Mouse (Mus musculus): ENCODE data around the gene Elovl3. TPM values are rescaled to one million over a fixed set of nuclear protein-coding genes. Genes with fewer than 3 reads are reported as not detected.

Elovl3 gene
- total RNA-seq (2023; ENCODE audit: inconsistent age): not detected in 4 replicates

GRCm38 (mm10) chr19:46131694-46132525 is at the start of gene Elovl3:
Elovl3 (plus strand) TSS chr19:46131897.

GRCm38 (mm10) chr19:46147511-46148371 is 16.0 kb downstream of the Elovl3 start, which contains the start of gene Pitx3:
Pitx3 (minus strand) TSS chr19:46148326.

GRCm38 (mm10) chr19:46152127-46152803 is 20.6 kb downstream of the Elovl3 start, which contains the start of gene Gbf1:
Gbf1 (plus strand) TSS chr19:46152509.

Other genes starting within 250 kb of the Elovl3 start
- gene Armh3, start 133.4 kb upstream of the Elovl3 start, total RNA-seq (2023; ENCODE audit: inconsistent age): 24.2 to 25.7 TPM (median 25.3 TPM) in 4 replicates
- 6.5 to 8.9 TPM (median 7.9 TPM) in 4 replicates for gene Hps6, start 128.4 kb upstream of the Elovl3 start, total RNA-seq (2023; ENCODE audit: inconsistent age)
- gene Pprc1, start 87.0 kb upstream of the Elovl3 start, total RNA-seq (2023; ENCODE audit: inconsistent age): 73.8 to 81.7 TPM (median 76.9 TPM) in 4 replicates
- 215 to 233 TPM (median 225 TPM) in 4 replicates for gene Ldb1, start 86.7 kb upstream of the Elovl3 start, total RNA-seq (2023; ENCODE audit: inconsistent age)
- gene Nolc1, start 56.0 kb upstream of the Elovl3 start, total RNA-seq (2023; ENCODE audit: inconsistent age): 79.8 to 107 TPM (median 96.6 TPM) in 4 replicates
- gene Pitx3, start 16.4 kb downstream of the Elovl3 start, total RNA-seq (2023; ENCODE audit: inconsistent age): not detected in 4 replicates
- gene Gbf1, start 20.6 kb downstream of the Elovl3 start, total RNA-seq (2023; ENCODE audit: inconsistent age): 114 to 128 TPM (median 121 TPM) in 4 replicates
- gene Nfkb2, start 172.4 kb downstream of the Elovl3 start, total RNA-seq (2023; ENCODE audit: inconsistent age): 232 to 244 TPM (median 239 TPM) in 4 replicates
- gene Psd, start 195.3 kb downstream of the Elovl3 start, total RNA-seq (2023; ENCODE audit: inconsistent age): 0.38 to 2.4 TPM (median 1.3 TPM) in 4 replicates
- 4.8 to 6.3 TPM (median 5.6 TPM) in 4 replicates for gene Fbxl15, start 196.3 kb downstream of the Elovl3 start, total RNA-seq (2023; ENCODE audit: inconsistent age)
- 61.9 to 71.2 TPM (median 66.9 TPM) in 4 replicates for gene Cuedc2, start 206.8 kb downstream of the Elovl3 start, total RNA-seq (2023; ENCODE audit: inconsistent age)
- 0.57 to 0.80 TPM (median 0.61 TPM) in 3 of 4 replicates, not detected in the other for gene Mfsd13a, start 209.2 kb downstream of the Elovl3 start, total RNA-seq (2023; ENCODE audit: inconsistent age)
- gene 2310034G01Rik, start 218.4 kb downstream of the Elovl3 start, total RNA-seq (2023; ENCODE audit: inconsistent age): not detected in 4 replicates